Mouse (Mus musculus) forebrain, embryonic 16.5 days (tissue): ENCODE results near the gene Metap2. TPM values are rescaled to one million over a fixed set of nuclear protein-coding genes. Genes with fewer than 3 reads are reported as not detected.
A peak's percentile ranks its signal among the peaks of the same experiment; 100 is the strongest.

Source experiments
- ATAC-seq: fragments of 200-750 bp; cut with Nextera tagmentation; 2 replicates; pipeline ENCODE4 v1.8.0; 2017; ENCODE audit warnings: mild to moderate bottlenecking, moderate library complexity
- H3K27ac ChIP-seq: fragments of 300-500 bp; sonication (generic); 2 replicates; pipeline ENCODE4 v1.5.1; 2014; ENCODE audit warnings: low read length, control low read depth
- H3K27me3 ChIP-seq: fragments of 300-500 bp; sonication (generic); replicated peaks from 2 replicates; pipeline ENCODE4 v1.6.1; 2014; ENCODE audit warnings: low read length; ENCODE audit not compliant: control insufficient read depth, insufficient read depth
- H3K36me3 ChIP-seq: fragments of 300-500 bp; sonication (generic); 2 replicates; pipeline ENCODE4 v1.6.1; 2014; ENCODE audit not compliant: control insufficient read depth, insufficient read depth
- H3K4me1 ChIP-seq: fragments of 300-500 bp; sonication (generic); replicated peaks from 2 replicates; pipeline ENCODE4 v1.6.1; 2014; ENCODE audit warnings: low read length; ENCODE audit not compliant: control insufficient read depth, insufficient read depth
- H3K4me2 ChIP-seq: fragments of 300-500 bp; sonication (generic); 2 replicates; pipeline ENCODE4 v1.6.1; 2014; ENCODE audit warnings: mild to moderate bottlenecking, low read length, control low read depth
- H3K4me3 ChIP-seq: fragments of 300-500 bp; sonication (generic); replicated peaks from 2 replicates; pipeline ENCODE4 v1.5.1; 2014; ENCODE audit warnings: mild to moderate bottlenecking, low read length, control low read depth
- H3K9ac ChIP-seq: fragments of 300-500 bp; sonication (generic); replicated peaks from 2 replicates; pipeline ENCODE4 v1.6.1; 2014; ENCODE audit warnings: low read depth, low read length, control low read depth
- H3K9me3 ChIP-seq: fragments of 300-500 bp; sonication (generic); 2 replicates; pipeline ENCODE4 v1.6.1; 2016; ENCODE audit warnings: low read length; ENCODE audit not compliant: control insufficient read depth
- WGBS: fragments of 180-500 bp; shearing (Covaris S2); extraction: QIAGEN DNeasy Blood & Tissue Kit; methylation state at CpG from one replicate; pipeline ENCODE4 v1.1.7; 2014; 5-methylcytosine and 5-hydroxymethylcytosine counted together
- polyA plus RNA-seq: library from polyadenylated mRNA; unstranded; fragments of >200 nt; fragmentation: Nextera tagmentation; extraction: Ambion mirVana; gene quantifications from 2 replicates; pipeline ENCODE4 v1.2.1, GENCODE M21; 2015

The Metap2 gene
- polyA plus RNA-seq: 147 and 156 TPM in 2 replicates

DNA sequence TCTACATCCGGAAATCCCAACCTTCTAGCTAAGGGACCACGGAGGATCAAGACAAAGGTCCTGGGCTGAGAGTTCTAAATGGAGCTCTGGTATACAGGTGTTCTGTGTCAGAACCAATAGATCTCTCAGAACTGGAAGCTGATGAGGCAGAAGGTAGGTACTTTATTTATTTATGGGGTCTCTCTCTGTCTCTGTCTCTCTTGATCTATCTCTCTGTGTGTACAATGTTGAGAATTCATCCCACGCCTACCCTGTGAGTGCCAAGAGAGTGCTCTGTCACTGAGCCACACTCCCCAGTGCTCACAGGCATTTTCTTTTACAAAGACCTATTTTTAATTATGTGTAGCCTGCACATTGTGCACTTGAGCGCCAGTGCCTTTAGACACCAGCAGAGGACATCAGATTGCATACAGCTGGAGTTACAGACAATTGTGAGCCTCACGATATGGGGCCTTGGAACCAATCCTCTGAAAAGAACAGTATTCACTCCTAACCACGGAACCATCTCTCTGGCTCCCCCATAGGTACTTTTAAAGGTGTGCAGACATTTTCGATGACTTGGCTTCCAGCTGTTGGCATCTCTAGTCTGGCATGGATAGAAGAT is at the start of gene Metap2:
Gene Metap2 (minus strand): TSS at position 51 of the 604 bp plus-strand sequence.
- 61% methylated on average over 7 of the region's 7 CpGs for WGBS
- no peak for ATAC-seq
- no peaks in the 10 kb centered on the region for H3K9me3 ChIP-seq

DNA sequence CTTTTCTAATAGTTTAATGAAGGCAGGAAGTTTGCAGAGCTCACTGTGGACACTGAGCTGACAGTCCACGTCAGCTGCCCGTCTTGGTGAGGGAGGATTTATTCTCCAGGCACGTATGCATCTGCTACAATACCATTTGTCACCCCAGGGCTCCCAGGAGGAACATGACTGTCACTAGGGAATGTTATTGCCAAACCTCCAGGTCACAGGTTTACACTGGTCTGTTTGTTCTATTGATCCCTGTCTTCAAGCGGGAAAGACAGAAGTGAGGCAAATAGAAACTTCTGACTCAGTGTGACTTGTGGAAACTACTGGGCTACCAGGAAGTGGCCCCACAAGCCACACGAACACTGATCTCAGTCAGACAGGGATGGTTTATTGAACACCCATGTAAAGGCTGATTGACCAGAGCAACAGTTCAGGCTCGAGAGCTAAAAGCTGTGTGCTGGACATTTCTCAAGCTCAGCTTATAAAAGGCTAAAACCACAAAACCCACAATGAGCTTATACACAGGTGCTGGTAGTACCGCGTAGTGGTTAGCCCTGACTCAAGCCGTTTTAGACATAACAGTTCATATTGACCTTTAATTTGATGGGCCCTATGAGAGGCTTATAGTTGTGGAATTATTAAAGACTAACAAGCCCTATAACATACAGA is 49.1 kb upstream of the Metap2 start:
- Histone ChIP-seq H3K27ac (no peak overlapping the region), H3K27me3 (no peaks in the 10 kb centered on the region), H3K9me3 (no peaks in the 10 kb centered on the region), H3K4me2 (no peak overlapping the region), H3K36me3 (no peaks in the 10 kb centered on the region), H3K9ac (no peak overlapping the region), H3K4me1 (no peaks in the 10 kb centered on the region), H3K4me3 (no peak overlapping the region)
- ATAC-seq: no peak
- WGBS: 74% methylated on average over 9 of the region's 9 CpGs

More for the DNA sequence above, at the start of gene Metap2:
- Histone ChIP-seq H3K27ac (no peak within 1 kb of the TSS), H3K9ac (no peak within 1 kb of the TSS), H3K36me3 (no peaks in the 10 kb centered on the region), H3K27me3 (no peaks in the 10 kb centered on the region), H3K4me3 (no peak within 1 kb of the TSS), H3K4me1 (no peaks in the 10 kb centered on the region), H3K4me2 (no peak within 1 kb of the TSS)

DNA sequence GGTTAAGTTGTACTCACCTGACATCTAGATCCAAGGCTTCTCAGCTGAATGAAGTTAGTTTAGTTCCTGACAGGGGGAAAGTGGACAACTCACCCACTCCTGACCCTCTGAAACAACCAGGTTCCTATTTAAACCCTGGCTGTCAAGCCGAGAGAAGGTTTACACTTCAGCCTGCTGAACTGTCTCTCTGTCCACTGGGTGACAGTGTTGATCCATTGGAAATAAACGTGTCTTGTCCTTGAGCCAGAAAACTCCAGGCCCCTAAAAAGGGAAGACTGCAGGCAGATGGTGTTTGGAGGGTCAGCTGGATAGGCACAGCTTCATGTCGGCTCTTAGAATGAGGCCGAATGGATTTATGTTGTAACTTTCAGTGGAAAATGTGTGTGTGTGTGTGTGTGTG is 48.5 kb upstream of the Metap2 start:
- 33% methylated on average over 4 of the region's 4 CpGs for WGBS
- Histone ChIP-seq H3K4me1 (no peaks in the 10 kb centered on the region), H3K27me3 (no peaks in the 10 kb centered on the region), H3K9ac (no peak overlapping the region), H3K27ac (no peak overlapping the region), H3K4me3 (no peak overlapping the region), H3K9me3 (no peaks in the 10 kb centered on the region), H3K4me2 (no peak overlapping the region), H3K36me3 (no peaks in the 10 kb centered on the region)
- peak; percentile 26; the same call in 1 of the 2 replicates for ATAC-seq

DNA sequence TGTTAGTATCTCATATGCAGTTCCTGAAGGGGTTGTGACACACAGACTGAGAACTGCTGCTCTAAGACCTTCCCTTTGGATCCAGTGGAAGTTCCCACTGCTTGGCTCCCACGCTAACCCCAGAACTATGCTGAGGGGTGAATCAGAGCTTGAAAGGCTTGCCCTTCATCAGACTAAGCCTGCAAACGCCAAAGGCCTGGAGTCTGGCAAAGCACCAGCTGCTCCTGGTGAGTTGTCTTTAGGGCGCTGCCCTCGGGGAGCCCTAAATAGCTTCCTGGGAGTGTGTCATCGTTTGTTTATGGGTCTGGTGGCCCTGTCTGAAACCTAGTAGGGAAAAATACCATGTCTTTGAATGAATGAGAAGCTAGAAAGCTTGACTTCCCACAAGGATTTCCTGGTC is 47.3 kb upstream of the Metap2 start:
- 49% methylated on average over 5 of the region's 5 CpGs for WGBS
- no peaks in the 10 kb centered on the region for H3K9me3 ChIP-seq
- no peak for ATAC-seq

DNA sequence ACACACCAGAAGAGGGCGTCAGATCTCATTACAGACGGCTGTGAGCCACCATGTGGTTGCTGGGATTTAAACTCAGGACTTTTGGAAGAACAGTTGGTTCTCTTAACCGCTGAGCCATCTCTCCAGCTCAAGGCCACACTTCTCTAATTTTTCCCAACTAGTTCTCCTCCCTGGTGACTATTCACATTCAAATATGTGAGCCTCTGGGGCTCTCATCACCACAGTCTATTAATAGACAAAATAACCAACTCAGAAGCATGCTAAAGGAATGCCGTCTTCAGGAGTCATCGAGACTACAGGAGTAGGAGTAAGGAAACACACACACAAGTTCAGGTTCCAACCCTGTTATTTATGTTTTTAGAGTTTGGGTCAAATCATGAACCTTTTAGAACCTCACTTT is 43.4 kb upstream of the Metap2 start:
- H3K27me3 ChIP-seq: no peaks in the 10 kb centered on the region
- H3K4me1 ChIP-seq: 0 out of 2 replicates have a peak, but pooled peaks cover 3% of the 10 kb centered on the region
- H3K4me2 ChIP-seq: no peak overlapping the region
- H3K27ac ChIP-seq: no peak overlapping the region
- no peaks in the 10 kb centered on the region for H3K9me3 ChIP-seq
- H3K36me3 ChIP-seq: no peaks in the 10 kb centered on the region
- no peak overlapping the region for H3K4me3 ChIP-seq
- no peak for ATAC-seq
- no peak overlapping the region for H3K9ac ChIP-seq
- WGBS: 81% methylated on average over 5 of the region's 5 CpGs

More for the DNA sequence above, 47.3 kb upstream of the Metap2 start:
- no peak overlapping the region for H3K9ac ChIP-seq
- H3K4me3 ChIP-seq: no peak overlapping the region
- H3K4me1 ChIP-seq: no peaks in the 10 kb centered on the region
- H3K36me3 ChIP-seq: no peaks in the 10 kb centered on the region
- no peaks in the 10 kb centered on the region for H3K27me3 ChIP-seq
- H3K27ac ChIP-seq: no peak overlapping the region
- H3K4me2 ChIP-seq: no peak overlapping the region

DNA sequence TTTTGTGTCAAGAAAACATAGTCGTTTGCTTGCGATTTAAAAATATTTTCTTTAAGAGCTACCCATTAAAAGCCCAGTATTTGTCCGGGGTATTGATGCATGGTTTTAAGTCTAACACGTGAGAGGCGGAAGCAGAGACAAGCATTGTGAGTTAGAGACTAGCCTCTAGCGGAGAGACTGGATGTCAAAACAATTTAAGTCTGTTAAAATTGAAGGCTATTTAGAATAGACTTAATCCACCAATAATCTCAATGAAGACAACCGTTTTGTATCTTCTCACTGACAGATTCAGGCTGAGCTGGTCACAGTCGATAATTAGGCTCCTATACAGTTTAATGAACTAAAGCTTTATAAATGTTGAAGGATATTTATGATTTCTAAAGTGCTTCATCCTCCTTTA is 42.8 kb upstream of the Metap2 start:
- Histone ChIP-seq H3K27ac (no peak overlapping the region), H3K9me3 (no peaks in the 10 kb centered on the region), H3K27me3 (no peaks in the 10 kb centered on the region), H3K4me3 (no peak overlapping the region), H3K4me2 (no peak overlapping the region), H3K4me1 (0 out of 2 replicates have a peak, but pooled peaks cover 3% of the 10 kb centered on the region), H3K9ac (no peak overlapping the region), H3K36me3 (no peaks in the 10 kb centered on the region)
- 55% methylated on average over 8 of the region's 8 CpGs for WGBS
- ATAC-seq: no peak

DNA sequence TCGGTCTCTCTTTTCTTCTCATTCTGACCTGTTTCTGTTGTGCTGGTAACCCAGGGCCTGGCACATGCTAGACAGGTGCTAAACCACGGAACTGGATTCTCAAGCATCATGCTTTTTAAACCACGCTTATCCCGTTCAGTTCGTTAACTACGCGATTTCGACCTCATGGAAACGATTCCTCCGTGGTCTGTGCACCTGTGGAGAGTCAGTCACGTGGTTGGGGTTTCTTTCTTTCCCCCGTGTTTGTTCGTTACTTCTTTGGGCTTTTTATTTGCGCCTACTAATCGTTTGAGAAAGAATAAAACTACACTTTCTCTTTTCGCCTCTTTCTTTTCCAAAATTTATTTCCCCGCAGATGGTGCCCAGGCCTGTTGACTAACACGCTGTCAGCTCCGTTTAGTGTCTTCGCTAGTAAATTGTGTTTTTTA is 42.0 kb upstream of the Metap2 start:
- Histone ChIP-seq H3K4me2 (peak overlapping the region; percentile 36), H3K36me3 (no peaks in the 10 kb centered on the region), H3K27ac (no peak overlapping the region), H3K4me3 (no peak overlapping the region), H3K9ac (no peak overlapping the region), H3K9me3 (no peaks in the 10 kb centered on the region), H3K27me3 (no peaks in the 10 kb centered on the region), H3K4me1 (peaks cover 9% of the 10 kb centered on the region)
- WGBS: 44% methylated on average over 20 of the region's 20 CpGs
- 0 out of 2 replicates have a peak, but pooled peaks have one; percentile 40 for ATAC-seq

DNA sequence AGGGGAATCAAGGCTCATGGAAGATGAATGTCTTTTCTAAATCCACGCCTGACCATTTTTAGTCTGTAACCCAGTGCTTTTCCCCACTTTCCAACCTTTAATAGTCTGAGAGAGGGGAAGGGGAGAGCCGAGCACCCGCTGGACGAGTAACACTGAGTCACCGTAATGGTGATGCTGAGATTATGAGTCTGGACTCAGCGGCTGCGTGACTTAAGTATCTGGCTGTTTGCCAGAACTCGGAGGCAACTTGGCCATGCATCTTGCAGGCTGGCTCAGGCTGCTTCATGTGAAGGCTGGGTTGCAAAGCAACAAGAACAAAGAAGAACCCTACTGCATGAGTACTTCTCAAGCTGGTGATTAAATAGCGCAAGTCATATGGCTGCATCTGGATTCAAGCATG is 37.1 kb upstream of the Metap2 start:
- H3K27me3 ChIP-seq: no peaks in the 10 kb centered on the region
- no peak overlapping the region for H3K9ac ChIP-seq
- peak overlapping the region; percentile 16; the same call in 1 of the 2 replicates for H3K4me2 ChIP-seq
- no peak overlapping the region for H3K4me3 ChIP-seq
- no peaks in the 10 kb centered on the region for H3K9me3 ChIP-seq
- 23% methylated on average over 9 of the region's 9 CpGs for WGBS
- no peak overlapping the region for H3K27ac ChIP-seq
- H3K36me3 ChIP-seq: no peaks in the 10 kb centered on the region
- peak; percentile 84 for ATAC-seq
- peaks cover 9% of the 10 kb centered on the region for H3K4me1 ChIP-seq

DNA sequence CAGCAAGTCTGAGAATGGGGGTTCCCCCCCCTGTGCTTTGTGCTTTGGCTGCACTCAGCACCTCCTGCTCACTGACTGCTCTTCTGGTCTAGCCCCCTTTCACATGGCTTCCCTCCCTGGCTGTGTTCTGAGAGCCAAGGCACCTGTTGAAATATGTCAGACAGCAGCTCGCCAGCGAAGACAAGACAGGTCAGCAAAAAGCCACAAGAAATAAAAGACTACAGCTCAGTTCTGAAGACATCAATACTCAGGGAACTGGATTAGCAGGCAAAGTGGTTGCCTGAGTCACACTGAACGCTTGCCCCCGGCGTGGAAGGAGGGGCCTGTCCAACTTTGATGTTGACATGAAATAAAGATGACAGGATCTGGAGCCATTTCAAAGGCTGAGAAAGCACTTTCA is 36.0 kb upstream of the Metap2 start:
- ATAC-seq: no peak
- no peaks in the 10 kb centered on the region for H3K9me3 ChIP-seq
- no peaks in the 10 kb centered on the region for H3K27me3 ChIP-seq
- H3K4me2 ChIP-seq: no peak overlapping the region
- H3K27ac ChIP-seq: no peak overlapping the region
- no peak overlapping the region for H3K9ac ChIP-seq
- 63% methylated on average over 5 of the region's 5 CpGs for WGBS
- H3K4me3 ChIP-seq: no peak overlapping the region
- H3K36me3 ChIP-seq: no peaks in the 10 kb centered on the region
- H3K4me1 ChIP-seq: peaks cover 5% of the 10 kb centered on the region
